Mouse (Mus musculus) heart, postnatal 4 days (tissue): Measurements from ENCODE around the gene Ndufb10. TPM values are rescaled to one million over a fixed set of nuclear protein-coding genes. Genes with fewer than 3 reads are reported as not detected.
"Not testable (repeated sequence)": the region's sequence is repeated elsewhere in the genome, so short reads cannot be mapped to it uniquely, and the experiment has no call there.

Source experiments
- DNase-seq: peaks from one replicate; pipeline ENCODE4 v3.0.0; 2021
- total RNA-seq, 2 experiments: library from RNA; stranded (reverse); gene quantifications; 2 replicates each; pipeline ENCODE4 v1.2.3; 2021

Gene Ndufb10
- total RNA-seq, 2 experiments from 2014 or later, result 684 to 725 TPM

GRCm38 (mm10) chr17:24733434-24734050 lies 9.3 kb upstream of the Ndufb10 start:
- DNase-seq, result no peak

GRCm38 (mm10) chr17:24732233-24732935 lies 8.1 kb upstream of the Ndufb10 start:
- peak; percentile 68 for DNase-seq

GRCm38 (mm10) chr17:24730787-24731186 lies 6.5 kb upstream of the Ndufb10 start:
- DNase-seq, result no peak

- peak; percentile 56 for DNase-seq
Observed at GRCm38 (mm10) chr17:24729067-24729466, 4.8 kb upstream of the Ndufb10 start.

- no peak for DNase-seq
Observed at GRCm38 (mm10) chr17:24728184-24728583, 3.9 kb upstream of the Ndufb10 start.

- DNase-seq, result peak; percentile 37
Observed at GRCm38 (mm10) chr17:24727618-24728017, 3.3 kb upstream of the Ndufb10 start, which contains the start of gene Rpl3l. TSS of gene Rpl3l (plus strand) at chr17:24727820.

- DNase-seq, result no peak
Observed at GRCm38 (mm10) chr17:24725637-24726390, 1.5 kb upstream of the Ndufb10 start.

GRCm38 (mm10) chr17:24723881-24724180 lies 447 bp downstream of the Ndufb10 start:
- no peak for DNase-seq

GRCm38 (mm10) chr17:24723122-24723880 lies 977 bp downstream of the Ndufb10 start:
- no peak for DNase-seq

- DNase-seq, result no peak
Observed at GRCm38 (mm10) chr17:24722220-24722924, 1.9 kb downstream of the Ndufb10 start.

GRCm38 (mm10) chr17:24721383-24721955 lies 2.8 kb downstream of the Ndufb10 start:
- DNase-seq, result not testable (repeated sequence)

- not testable (repeated sequence) for DNase-seq
Observed at GRCm38 (mm10) chr17:24720616-24721015, 3.7 kb downstream of the Ndufb10 start.

GRCm38 (mm10) chr17:24719494-24720222 lies 4.6 kb downstream of the Ndufb10 start:
- DNase-seq, result peak; percentile 98

GRCm38 (mm10) chr17:24718938-24719337 lies 5.3 kb downstream of the Ndufb10 start:
- not testable (repeated sequence) for DNase-seq

- no peak for DNase-seq
Observed at GRCm38 (mm10) chr17:24717943-24718342, 6.3 kb downstream of the Ndufb10 start, which contains the start of the genes Rnf151 and Rps2. TSS of gene Rnf151 (minus strand) at chr17:24718063. TSS of gene Rps2 (plus strand) at chr17:24718116.

- DNase-seq, result no peak
Observed at GRCm38 (mm10) chr17:24716166-24716682, 8.1 kb downstream of the Ndufb10 start.

GRCm38 (mm10) chr17:24715556-24715955 lies 8.7 kb downstream of the Ndufb10 start:
- no peak for DNase-seq

GRCm38 (mm10) chr17:24708646-24709045 lies 15.6 kb downstream of the Ndufb10 start:
- no peak for DNase-seq

GRCm38 (mm10) chr17:24707801-24708425 lies 16.4 kb downstream of the Ndufb10 start:
- no peak for DNase-seq
